Mouse (Mus musculus): ENCODE measurements around the gene Bicc1.

- no peak for TF ChIP-seq POLR2A (IDR thresholded peaks at IDR 0.05; ENCODE audit: insufficient read depth, low read depth, low read length)
- no peak for TF ChIP-seq CTCF (IDR thresholded peaks at IDR 0.05)
- no peak for TF ChIP-seq EP300 (IDR thresholded peaks at IDR 0.05; ENCODE audit: insufficient read depth, low read depth, low read length)
These were observed 15.8 kb upstream of the Bicc1 start for GRCm38 (mm10) chr10:71175280-71175679.

All from heart, adult 2 months (tissue).